Mouse (Mus musculus) limb, embryonic 14.5 days (tissue): Measurements from ENCODE around the gene Cab39l. TPM values are rescaled to one million over a fixed set of nuclear protein-coding genes. Genes with fewer than 3 reads are reported as not detected.

Experiments used
- ATAC-seq: fragments of 200-750 bp; cut with Nextera tagmentation; 2 replicates; pipeline ENCODE4 v1.8.0; 2017; ENCODE audit warnings: low read depth, moderate number of reproducible peaks, moderate TSS enrichment; ENCODE audit not compliant: low FRiP score
- DNase-seq: peaks from one replicate; pipeline ENCODE4 v3.0.0-alpha.2; 2015; ENCODE audit warnings: low spot score
- H3K27ac ChIP-seq: fragments of 300-500 bp; sonication (generic); replicated peaks from 2 replicates; pipeline ENCODE4 v1.5.1; 2014; ENCODE audit warnings: low read depth, mild to moderate bottlenecking, low read length, moderate library complexity, mixed read lengths
- H3K27me3 ChIP-seq: fragments of 300-500 bp; sonication (generic); 2 replicates; pipeline ENCODE4 v1.6.1; 2014; ENCODE audit warnings: low read length, mixed read lengths; ENCODE audit not compliant: control insufficient read depth, insufficient read depth
- H3K36me3 ChIP-seq: fragments of 300-500 bp; sonication (generic); 2 replicates; pipeline ENCODE4 v1.6.1; 2014; ENCODE audit warnings: mild to moderate bottlenecking, low read length, moderate library complexity, mixed read lengths; ENCODE audit not compliant: control insufficient read depth, insufficient read depth
- H3K4me1 ChIP-seq: fragments of 300-500 bp; sonication (generic); 2 replicates; pipeline ENCODE4 v1.6.1; 2014; ENCODE audit warnings: antibody characterized with exemption, low read length, mixed read lengths; ENCODE audit not compliant: control insufficient read depth, insufficient read depth
- H3K4me2 ChIP-seq: fragments of 300-500 bp; sonication (generic); replicated peaks from 2 replicates; pipeline ENCODE4 v1.6.1; 2014; ENCODE audit warnings: low read depth, mild to moderate bottlenecking, low read length, moderate library complexity; ENCODE audit not compliant: severe bottlenecking
- H3K4me3 ChIP-seq: fragments of 300-500 bp; sonication (generic); replicated peaks from 2 replicates; pipeline ENCODE4 v1.5.1; 2014; ENCODE audit warnings: low read length
- H3K9ac ChIP-seq: fragments of 300-500 bp; sonication (generic); 2 replicates; pipeline ENCODE4 v1.6.1; 2014; ENCODE audit warnings: mild to moderate bottlenecking, low read depth, low read length, moderate library complexity; ENCODE audit not compliant: severe bottlenecking
- H3K9me3 ChIP-seq: fragments of 300-500 bp; sonication (generic); 2 replicates; pipeline ENCODE4 v1.6.1; 2016; ENCODE audit warnings: low read length; ENCODE audit not compliant: control insufficient read depth
- POLR2A ChIP-seq: fragments of 200-500 bp; IDR thresholded peaks from 2 replicates; pipeline ENCODE4 v1.8.0; 2012; ENCODE audit warnings: inconsistent platforms, mild to moderate bottlenecking, moderate library complexity, borderline replicate concordance; ENCODE audit not compliant: insufficient read depth, insufficient read length; ENCODE audit errors: extremely low read depth
- WGBS: fragments of 180-500 bp; shearing (Covaris S2); extraction: QIAGEN DNeasy Blood & Tissue Kit; methylation state at CpG from one replicate; pipeline ENCODE4 v1.1.7; 2014; 5-methylcytosine and 5-hydroxymethylcytosine counted together
- polyA plus RNA-seq, 2 experiments: library from polyadenylated mRNA; depleted of rRNA in 1 of 2; stranded (reverse) in 1 of 2; unstranded in 1 of 2; fragments of >200 nt; fragmentation: Nextera tagmentation in 1 of 2; extraction: Ambion mirVana in 1 of 2; gene quantifications; 2 replicates each; pipeline versions ENCODE4 v1.2.1 to v1.2.3; 2012 to 2014

Cab39l gene
- polyA plus RNA-seq, 2 experiments: 17.4 to 40.3 TPM

GRCm38 (mm10) chr14:59533908-59534307 lies 93.1 kb downstream of the Cab39l start:
- H3K4me2 ChIP-seq: no peak overlapping the region
- H3K9ac ChIP-seq: no peak overlapping the region
- ATAC-seq (no peak), DNase-seq (no peak)
- H3K4me3 ChIP-seq: no peak overlapping the region
- TF ChIP-seq POLR2A: no peak
- H3K36me3 ChIP-seq: peaks cover 3% of the 10 kb centered on the region; the same call in 1 of the 2 replicates
- H3K27ac ChIP-seq: no peak overlapping the region
- no peaks in the 10 kb centered on the region for H3K4me1 ChIP-seq
- H3K9me3 ChIP-seq: no peaks in the 10 kb centered on the region
- H3K27me3 ChIP-seq: no peaks in the 10 kb centered on the region

- 86% methylated on average over 4 of the region's 4 CpGs for whole genome bisulfite sequencing
- Histone ChIP-seq H3K36me3 (no peaks in the 10 kb centered on the region), H3K4me1 (no peaks in the 10 kb centered on the region), H3K4me2 (no peak overlapping the region), H3K9ac (no peak overlapping the region), H3K27ac (no peak overlapping the region), H3K9me3 (no peaks in the 10 kb centered on the region), H3K4me3 (no peak overlapping the region), H3K27me3 (no peaks in the 10 kb centered on the region)
- no peak for TF ChIP-seq POLR2A
- DNase-seq (no peak), ATAC-seq (no peak)
Measured at GRCm38 (mm10) chr14:59537829-59538432, 97.2 kb downstream of the Cab39l start.

- H3K27ac ChIP-seq: no peak overlapping the region
- H3K9me3 ChIP-seq: no peaks in the 10 kb centered on the region
- H3K4me1 ChIP-seq: 0 out of 2 replicates have a peak, but pooled peaks cover 3% of the 10 kb centered on the region
- DNase-seq (no peak), ATAC-seq (no peak)
- no peak overlapping the region for H3K4me3 ChIP-seq
- no peak overlapping the region for H3K4me2 ChIP-seq
- no peaks in the 10 kb centered on the region for H3K27me3 ChIP-seq
- TF ChIP-seq POLR2A: no peak
- no peak overlapping the region for H3K9ac ChIP-seq
- 82% methylated on average over 2 of the region's 2 CpGs for WGBS
- H3K36me3 ChIP-seq: no peaks in the 10 kb centered on the region
Measured at GRCm38 (mm10) chr14:59540230-59540629, 99.5 kb downstream of the Cab39l start.

- TF ChIP-seq POLR2A: no peak
- no peaks in the 10 kb centered on the region for H3K36me3 ChIP-seq
- 84% methylated on average over 6 of the region's 6 CpGs for WGBS
- H3K9ac ChIP-seq: no peak overlapping the region
- H3K27ac ChIP-seq: no peak overlapping the region
- H3K9me3 ChIP-seq: no peaks in the 10 kb centered on the region
- DNase-seq: no peak
- ATAC-seq: no peak
- no peaks in the 10 kb centered on the region for H3K27me3 ChIP-seq
- H3K4me3 ChIP-seq: no peak overlapping the region
- H3K4me2 ChIP-seq: no peak overlapping the region
- 0 out of 2 replicates have a peak, but pooled peaks cover 3% of the 10 kb centered on the region for H3K4me1 ChIP-seq
Measured at GRCm38 (mm10) chr14:59540761-59541160, 100.0 kb downstream of the Cab39l start.

DNA sequence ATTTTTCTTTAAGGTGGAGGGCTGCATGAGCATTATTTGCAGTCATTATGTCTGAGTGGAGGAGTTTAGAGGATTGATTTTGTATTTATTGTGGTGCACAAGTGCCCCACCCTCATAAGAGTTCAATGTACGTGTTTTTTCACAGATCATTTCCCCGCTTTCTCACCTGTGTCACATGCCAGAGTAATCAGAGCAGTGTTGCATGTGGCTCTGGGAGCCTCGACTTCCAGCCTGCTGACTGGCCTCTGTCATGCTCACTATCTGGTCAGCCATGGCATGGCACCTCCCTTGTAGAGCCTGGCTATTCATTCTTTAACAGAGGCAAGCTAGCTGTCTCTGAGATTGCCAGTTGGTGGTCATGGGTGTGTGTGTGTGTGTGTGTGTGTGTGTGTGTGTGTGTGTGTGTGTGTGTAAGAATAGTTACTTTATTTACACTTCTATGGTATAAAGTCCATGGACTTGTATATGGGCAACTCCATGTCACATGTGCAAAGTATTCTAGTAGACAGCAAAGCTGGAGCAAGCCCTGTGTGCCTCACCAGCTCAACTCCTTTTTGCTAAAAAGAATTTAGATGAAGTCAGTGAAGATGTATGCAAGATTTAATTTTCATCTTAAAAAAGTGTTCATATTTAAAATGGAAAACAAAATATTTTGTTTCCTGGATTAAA lies 102.5 kb downstream of the Cab39l start:
- 0 out of 2 replicates have a peak, but pooled peaks cover 3% of the 10 kb centered on the region for H3K4me1 ChIP-seq
- WGBS: 85% methylated on average over 3 of the region's 3 CpGs
- no peaks in the 10 kb centered on the region for H3K27me3 ChIP-seq
- no peak for ATAC-seq
- H3K4me2 ChIP-seq: no peak overlapping the region
- H3K9me3 ChIP-seq: no peaks in the 10 kb centered on the region
- H3K36me3 ChIP-seq: no peaks in the 10 kb centered on the region
- TF ChIP-seq POLR2A: no peak
- DNase-seq: no peak
- H3K4me3 ChIP-seq: no peak overlapping the region
- no peak overlapping the region for H3K9ac ChIP-seq
- H3K27ac ChIP-seq: no peak overlapping the region
